Mouse (Mus musculus) lung, adult 2 months (tissue): ENCODE results near the gene Naa40.

Experiments used
- CTCF ChIP-seq: fragments of 200-500 bp; IDR thresholded peaks from 2 replicates; pipeline ENCODE4 v1.5.1; 2011; ENCODE audit warnings: mild to moderate bottlenecking, low read length, control low read depth; ENCODE audit not compliant: insufficient read depth
- POLR2A ChIP-seq: fragments of 200-500 bp; IDR thresholded peaks from 2 replicates; pipeline ENCODE4 v1.6.1; 2011; ENCODE audit warnings: low read depth, mild to moderate bottlenecking, control low read depth, low read length, borderline replicate concordance; ENCODE audit errors: extremely low read depth

DNA sequence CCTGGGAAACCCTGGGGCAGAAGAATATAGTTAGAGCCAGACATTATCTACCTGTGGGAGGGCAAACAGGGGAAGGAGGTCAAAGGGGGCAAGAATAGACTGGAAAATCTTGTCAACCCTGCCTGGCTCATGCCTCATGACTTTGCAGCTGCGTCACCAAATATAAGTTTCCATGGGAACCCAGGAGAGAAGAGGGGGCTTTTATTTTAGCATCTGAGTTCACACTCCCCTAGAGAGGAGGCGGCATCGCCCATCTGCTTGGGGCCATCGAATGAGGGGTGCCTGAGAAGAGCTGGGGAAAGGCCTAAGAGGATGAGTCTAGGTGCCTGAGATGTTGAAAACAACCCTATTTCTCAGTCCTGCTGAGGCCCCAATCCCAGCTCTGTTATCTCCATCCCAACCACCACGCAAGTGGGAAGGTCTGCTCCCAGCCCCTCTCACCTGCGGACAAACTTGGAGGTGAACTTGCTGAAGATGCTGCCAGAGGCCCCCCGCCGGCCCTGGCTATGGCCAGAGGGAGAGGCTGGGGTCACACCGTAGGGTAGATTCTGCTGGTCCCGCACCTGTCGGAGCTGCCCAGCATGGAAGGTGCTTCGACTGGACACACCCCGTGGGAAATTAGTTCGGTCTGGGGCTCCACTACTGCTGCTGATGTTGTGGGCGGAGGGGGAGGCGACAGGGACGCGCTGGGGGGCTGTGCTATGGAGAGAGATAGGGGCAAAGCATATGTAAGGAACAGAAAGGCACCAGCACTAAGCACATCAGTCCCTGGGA lies 39.8 kb upstream of the Naa40 start:
- TF ChIP-seq POLR2A, result no peak
- no peak for TF ChIP-seq CTCF
